Mouse (Mus musculus) hematopoietic stem cell, adult 5-6 weeks (primary cell): ENCODE results near the gene Stk39. TPM values are rescaled to one million over a fixed set of nuclear protein-coding genes. Genes with fewer than 3 reads are reported as not detected.

Experiments
- ATAC-seq, 2 experiments: fragments of 125-278 bp in 1 of 2; replicated peaks in 1 of 2; 2 replicates each; pipeline ENCODE4 v1.8.0; 2016 to 2017; ENCODE audit warnings: inconsistent platforms in 2 of 2, mild to moderate bottlenecking in 2 of 2, moderate number of reproducible peaks in 2 of 2, low read depth in 1 of 2, moderate TSS enrichment in 1 of 2; ENCODE audit not compliant: low FRiP score in 2 of 2, poor library complexity in 2 of 2, severe bottlenecking in 2 of 2, insufficient read depth in 1 of 2, low TSS enrichment in 1 of 2
- total RNA-seq: library from RNA; stranded (forward); fragments of 172-1452, 232-1000 nt; gene quantifications from 2 replicates; pipeline ENCODE4 v1.2.3, GENCODE M21; 2017

Gene Stk39
- total RNA-seq, 1 experiment from 2014 or later, result 11.0 TPM

GRCm38 (mm10) chr2:68407179-68407950, 64.7 kb downstream of the Stk39 start:
- ATAC-seq, result no peak

DNA sequence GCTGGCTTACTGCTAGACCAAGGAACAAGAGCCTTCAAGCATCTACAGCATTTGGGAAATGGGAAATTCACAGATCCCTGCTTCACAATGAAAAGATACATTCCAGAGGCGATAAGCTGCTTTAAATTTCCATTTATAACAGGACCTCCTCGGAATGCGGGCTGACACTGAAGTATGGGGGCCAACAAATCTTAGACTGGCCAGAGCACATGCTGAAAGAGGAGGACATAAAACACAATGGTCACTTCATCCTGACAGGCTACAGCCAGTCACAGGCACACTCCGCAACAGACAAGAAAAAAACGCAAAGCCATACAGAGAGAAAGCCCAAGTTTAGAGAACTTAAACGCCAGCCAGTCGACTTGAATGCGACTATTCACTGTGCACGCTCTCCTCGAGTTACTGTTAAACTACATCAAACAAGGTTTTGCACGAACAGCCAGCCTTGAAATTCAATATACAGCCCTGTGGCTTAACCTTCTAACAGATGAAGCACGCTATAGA, 65.4 kb downstream of the Stk39 start:
- ATAC-seq, result no peak

DNA sequence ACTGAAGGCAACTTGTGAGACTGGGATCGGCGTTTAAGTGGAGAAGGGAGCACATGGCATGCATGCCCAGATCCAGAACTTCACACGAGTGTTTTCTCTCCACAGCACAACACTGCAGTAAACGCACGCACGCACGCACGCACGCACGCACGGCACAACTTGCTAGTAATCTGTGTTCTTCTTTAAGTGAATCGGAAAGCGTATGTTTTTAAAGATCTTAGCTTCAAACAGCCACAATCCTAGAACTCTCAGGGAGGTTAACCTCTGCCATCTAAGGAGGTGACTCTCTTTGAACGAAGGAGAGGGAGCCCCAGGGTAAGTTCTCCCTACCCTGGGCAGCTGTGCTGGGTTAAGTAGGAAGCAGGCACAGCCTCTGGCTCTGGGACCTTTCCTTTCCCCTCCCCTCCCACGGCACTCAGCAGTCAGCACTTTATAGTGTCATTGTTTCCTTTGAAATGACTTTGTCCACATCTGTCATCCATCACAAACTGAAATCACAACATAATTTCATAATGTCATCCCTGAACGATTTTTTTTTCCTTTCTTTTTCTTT, 66.8 kb downstream of the Stk39 start:
- ATAC-seq, result peak; percentile 60 to 70; a peak in 3 of 4 replicates

- ATAC-seq, result peak in 1 of 2 experiments; percentile 30; a peak in 1 of 4 replicates
Observed at GRCm38 (mm10) chr2:68404274-68405162, 67.5 kb downstream of the Stk39 start.

DNA sequence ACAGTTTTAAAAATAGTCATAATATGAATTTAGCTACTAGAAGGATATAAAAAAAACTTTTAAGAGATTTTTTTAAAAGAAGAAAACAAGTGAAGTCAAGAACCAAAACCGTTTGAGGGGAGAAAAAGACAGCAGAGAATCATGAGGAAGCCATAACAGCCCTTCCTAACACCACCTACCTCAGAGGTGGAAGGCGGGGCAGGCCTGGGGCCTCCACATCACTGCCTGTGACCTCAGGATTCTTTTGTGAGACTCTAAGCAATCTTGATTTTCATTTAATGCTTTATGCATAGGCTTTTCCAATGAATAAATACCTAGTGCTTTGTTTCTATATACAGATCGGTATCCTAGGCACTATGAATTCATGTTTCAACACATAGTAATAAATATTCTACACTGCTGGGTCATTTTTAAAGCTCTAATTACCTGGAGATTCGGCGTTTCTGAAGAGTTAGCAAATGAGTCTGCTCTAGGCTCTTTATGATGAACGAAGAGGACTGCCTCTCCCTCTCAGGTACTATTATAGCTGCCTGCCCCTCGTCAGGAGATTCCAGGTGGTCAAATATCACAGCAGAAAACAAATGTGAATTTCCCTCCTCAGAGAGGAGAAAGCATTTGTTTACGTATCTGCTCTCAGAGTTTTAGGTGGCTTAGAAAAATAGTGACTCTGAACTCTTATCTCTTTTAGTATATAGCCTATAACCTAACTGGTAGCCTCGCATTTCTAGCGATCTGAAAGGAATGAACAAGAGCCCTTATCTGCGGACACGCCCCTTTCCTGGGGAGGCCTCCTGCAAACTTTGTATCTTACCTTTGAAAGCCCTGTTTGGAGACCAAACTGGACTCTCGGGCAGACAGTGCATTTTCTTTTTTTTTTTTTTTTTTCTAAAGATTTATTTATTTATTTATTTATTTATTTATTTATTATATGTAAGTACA, 78.2 kb downstream of the Stk39 start:
- no peak for ATAC-seq

- no peak for ATAC-seq
Observed at GRCm38 (mm10) chr2:68387824-68388582, 84.1 kb downstream of the Stk39 start.

GRCm38 (mm10) chr2:68386313-68386863, 85.7 kb downstream of the Stk39 start:
- no peak for ATAC-seq

DNA sequence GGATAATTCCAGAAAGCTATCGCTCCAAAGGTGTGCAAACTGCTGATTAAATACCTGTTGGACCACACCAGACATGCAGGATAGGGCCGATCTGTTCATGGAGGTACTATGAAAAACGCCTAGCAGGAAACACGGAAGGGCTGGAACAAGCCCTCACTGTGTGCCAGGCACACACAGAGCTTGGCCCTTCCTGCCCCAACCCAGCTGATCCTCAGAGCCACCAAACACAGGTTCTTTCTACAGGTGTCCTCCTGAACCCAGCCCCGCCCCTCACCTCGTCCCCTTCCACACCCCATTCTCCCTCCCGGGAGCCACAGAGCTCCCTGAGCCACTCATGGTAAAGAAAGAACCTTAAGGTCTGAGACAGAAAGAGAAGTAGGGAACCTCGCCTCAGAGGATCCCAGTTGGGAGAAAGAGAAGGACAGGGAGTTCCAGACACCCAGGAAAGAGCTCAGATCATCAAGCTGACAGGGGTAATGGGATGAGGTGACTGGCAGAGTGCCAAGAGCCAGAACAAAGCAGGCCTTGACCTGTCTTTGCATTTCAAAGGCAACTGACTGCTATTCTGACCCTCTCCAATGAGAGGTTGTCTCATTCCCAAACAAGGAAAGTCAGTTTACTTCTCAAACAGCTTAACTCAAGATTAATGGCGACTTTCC, 86.3 kb downstream of the Stk39 start:
- ATAC-seq, result no peak

DNA sequence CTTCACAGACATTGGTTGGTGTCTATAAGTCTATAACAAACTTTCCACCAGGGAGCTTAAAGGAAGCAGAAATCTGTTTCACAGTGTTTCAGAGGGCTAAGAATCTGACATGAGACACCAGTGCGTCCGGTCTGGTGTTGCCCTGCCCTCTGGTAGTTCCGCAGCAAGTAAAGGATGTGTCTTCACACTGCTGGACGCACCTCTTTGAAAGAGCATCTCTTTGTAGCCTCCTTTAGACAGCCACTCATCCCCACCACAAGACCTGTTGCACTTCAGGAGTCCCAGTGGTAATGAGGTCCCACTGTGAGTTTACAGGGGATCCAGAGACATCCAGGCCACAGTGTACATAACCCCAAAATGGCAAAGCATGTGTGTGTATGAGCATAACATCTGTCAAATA, 88.1 kb downstream of the Stk39 start:
- ATAC-seq, result no peak

GRCm38 (mm10) chr2:68382394-68383059, 89.5 kb downstream of the Stk39 start:
- ATAC-seq, result peak; percentile 79 to 80

DNA sequence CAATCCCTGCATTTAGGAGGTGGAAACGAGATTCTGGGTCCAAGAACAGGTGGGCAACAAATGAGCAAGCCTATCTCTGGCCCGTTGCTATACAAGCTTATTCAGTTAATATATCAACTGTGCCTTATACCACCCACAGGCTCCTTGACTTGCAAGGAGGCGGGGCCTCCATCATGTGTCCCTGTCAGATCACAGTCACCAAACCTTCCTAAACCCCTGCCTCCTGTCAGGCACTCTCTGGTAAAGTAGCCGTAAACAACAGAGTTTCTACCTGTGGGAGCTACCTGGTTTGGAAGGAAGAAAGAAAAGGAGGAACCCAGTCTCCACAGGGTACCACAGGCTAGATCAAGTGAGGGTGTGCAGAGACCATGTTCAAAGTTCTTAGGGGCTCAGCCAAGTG, 90.2 kb downstream of the Stk39 start:
- no peak; a peak in 1 of 4 replicates for ATAC-seq

GRCm38 (mm10) chr2:68381205-68381604, 90.9 kb downstream of the Stk39 start:
- ATAC-seq, result peak; percentile 48 to 49

DNA sequence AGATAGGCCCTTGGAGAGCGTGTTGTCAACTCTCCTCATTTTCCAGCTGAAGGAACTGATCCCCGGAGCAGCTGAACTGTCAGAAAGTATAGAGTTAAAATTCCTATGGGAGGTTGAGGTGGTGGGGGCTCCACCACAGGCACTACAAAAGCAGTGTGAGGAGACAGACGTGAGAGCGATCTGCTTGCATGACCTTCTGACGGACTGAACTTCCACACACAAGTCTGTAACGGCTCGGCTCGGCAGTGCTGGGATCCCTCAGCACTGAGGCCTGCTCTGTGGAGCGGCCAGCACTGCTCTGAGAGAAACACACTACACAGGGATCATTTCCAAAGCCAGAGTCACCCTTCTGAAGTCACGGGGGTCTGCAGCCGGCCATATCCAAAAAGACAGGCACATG, 92.4 kb downstream of the Stk39 start:
- no peak for ATAC-seq

- ATAC-seq, result no peak
Observed at GRCm38 (mm10) chr2:68378319-68378718, 93.7 kb downstream of the Stk39 start.

GRCm38 (mm10) chr2:68377251-68377681, 94.8 kb downstream of the Stk39 start:
- no peak for ATAC-seq
